Mouse (Mus musculus) lung, embryonic 14.5 days (tissue): ENCODE data around the gene Cxcl9. TPM values are rescaled to one million over a fixed set of nuclear protein-coding genes. Genes with fewer than 3 reads are reported as not detected.

ENCODE experiments used
- ATAC-seq: fragments of 200-750 bp; cut with Nextera tagmentation; 2 replicates; pipeline ENCODE4 v1.8.0; 2017; ENCODE audit warnings: mild to moderate bottlenecking, moderate TSS enrichment, moderate library complexity; ENCODE audit not compliant: insufficient read depth
- DNase-seq: peaks from one replicate; pipeline ENCODE4 v3.0.0-alpha.2; 2015
- H3K27ac ChIP-seq: fragments of 300-500 bp; sonication (generic); 2 replicates; pipeline ENCODE4 v1.5.1; 2014; ENCODE audit warnings: low read depth, mild to moderate bottlenecking, moderate library complexity
- H3K27me3 ChIP-seq: fragments of 300-500 bp; sonication (generic); 2 replicates; pipeline ENCODE4 v1.6.1; 2014; ENCODE audit warnings: low read length, control low read depth; ENCODE audit not compliant: insufficient read depth
- H3K36me3 ChIP-seq: fragments of 300-500 bp; sonication (generic); 2 replicates; pipeline ENCODE4 v1.6.1; 2014; ENCODE audit warnings: control low read depth; ENCODE audit not compliant: insufficient read depth
- H3K4me1 ChIP-seq: fragments of 300-500 bp; sonication (generic); 2 replicates; pipeline ENCODE4 v1.6.1; 2014; ENCODE audit warnings: antibody characterized with exemption, control low read depth; ENCODE audit not compliant: insufficient read depth
- H3K4me2 ChIP-seq: fragments of 300-500 bp; sonication (generic); 2 replicates; pipeline ENCODE4 v1.6.1; 2014; ENCODE audit warnings: mild to moderate bottlenecking
- H3K4me3 ChIP-seq: fragments of 300-500 bp; sonication (generic); 2 replicates; pipeline ENCODE4 v1.5.1; 2014; ENCODE audit warnings: low read depth, low read length
- H3K9ac ChIP-seq: fragments of 300-500 bp; sonication (generic); 2 replicates; pipeline ENCODE4 v1.6.1; 2014
- H3K9me3 ChIP-seq: fragments of 300-500 bp; sonication (generic); 2 replicates; pipeline ENCODE4 v1.6.1; 2016; ENCODE audit warnings: low read depth, low read length, control low read depth
- CTCF ChIP-seq: IDR thresholded peaks from 2 replicates; pipeline ENCODE4 v1.5.1; 2016; ENCODE audit warnings: antibody characterized with exemption, low read depth
- WGBS: fragments of 180-500 bp; shearing (Covaris S2); extraction: QIAGEN DNeasy Blood & Tissue Kit; methylation state at CpG from one replicate; pipeline ENCODE4 v1.1.7; 2014; 5-methylcytosine and 5-hydroxymethylcytosine counted together
- polyA plus RNA-seq: library from polyadenylated mRNA; unstranded; fragments of >200 nt; fragmentation: Nextera tagmentation; extraction: Ambion mirVana; gene quantifications from 2 replicates; pipeline ENCODE4 v1.2.1, GENCODE M21; 2014

Gene Cxcl9
- polyA plus RNA-seq, 1 experiment from 2014 or later = not detected

DNA sequence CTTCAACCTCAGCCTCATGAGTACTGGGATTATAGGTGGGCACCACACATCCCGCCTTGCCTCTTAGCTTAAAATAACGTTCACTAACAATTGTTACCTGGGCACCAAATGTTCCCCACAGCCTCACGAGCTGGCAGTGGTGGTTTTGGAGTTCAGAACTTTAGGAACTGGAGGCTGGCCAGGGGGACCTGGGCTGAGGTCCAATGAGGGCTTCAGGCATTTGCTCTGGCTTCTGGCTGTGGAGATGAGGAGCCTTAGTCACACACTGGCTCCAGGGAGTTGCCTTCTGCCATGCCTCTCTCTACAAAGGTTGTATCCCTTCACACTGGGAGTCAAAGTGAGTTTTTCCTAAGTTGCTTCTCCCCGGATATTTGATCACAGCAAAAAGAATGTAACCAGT, 45.3 kb downstream of the Cxcl9 start:
- Histone ChIP-seq H3K9me3 (no peaks in the 10 kb centered on the region), H3K27ac (no peak overlapping the region), H3K4me2 (no peak overlapping the region), H3K9ac (no peak overlapping the region), H3K36me3 (peaks cover 28% of the 10 kb centered on the region), H3K27me3 (no peaks in the 10 kb centered on the region), H3K4me1 (no peaks in the 10 kb centered on the region), H3K4me3 (no peak overlapping the region)
- no peak for TF ChIP-seq CTCF
- ATAC-seq = no peak
- DNase-seq = peak; percentile 24
- WGBS = 71% methylated on average over 4 of the region's 4 CpGs

- no peak for TF ChIP-seq CTCF
- Histone ChIP-seq H3K4me2 (0 out of 2 replicates have a peak overlapping the region, but pooled peaks have one; percentile 79), H3K4me3 (no peak overlapping the region), H3K9me3 (0 out of 2 replicates have a peak, but pooled peaks cover 2% of the 10 kb centered on the region), H3K36me3 (no peaks in the 10 kb centered on the region), H3K9ac (no peak overlapping the region), H3K4me1 (no peaks in the 10 kb centered on the region), H3K27ac (no peak overlapping the region), H3K27me3 (no peaks in the 10 kb centered on the region)
- 83% methylated on average over 10 of the region's 10 CpGs for WGBS
- no peak for DNase-seq
- ATAC-seq = no peak
Observed at GRCm38 (mm10) chr5:92278942-92279537, 48.8 kb downstream of the Cxcl9 start.

DNA sequence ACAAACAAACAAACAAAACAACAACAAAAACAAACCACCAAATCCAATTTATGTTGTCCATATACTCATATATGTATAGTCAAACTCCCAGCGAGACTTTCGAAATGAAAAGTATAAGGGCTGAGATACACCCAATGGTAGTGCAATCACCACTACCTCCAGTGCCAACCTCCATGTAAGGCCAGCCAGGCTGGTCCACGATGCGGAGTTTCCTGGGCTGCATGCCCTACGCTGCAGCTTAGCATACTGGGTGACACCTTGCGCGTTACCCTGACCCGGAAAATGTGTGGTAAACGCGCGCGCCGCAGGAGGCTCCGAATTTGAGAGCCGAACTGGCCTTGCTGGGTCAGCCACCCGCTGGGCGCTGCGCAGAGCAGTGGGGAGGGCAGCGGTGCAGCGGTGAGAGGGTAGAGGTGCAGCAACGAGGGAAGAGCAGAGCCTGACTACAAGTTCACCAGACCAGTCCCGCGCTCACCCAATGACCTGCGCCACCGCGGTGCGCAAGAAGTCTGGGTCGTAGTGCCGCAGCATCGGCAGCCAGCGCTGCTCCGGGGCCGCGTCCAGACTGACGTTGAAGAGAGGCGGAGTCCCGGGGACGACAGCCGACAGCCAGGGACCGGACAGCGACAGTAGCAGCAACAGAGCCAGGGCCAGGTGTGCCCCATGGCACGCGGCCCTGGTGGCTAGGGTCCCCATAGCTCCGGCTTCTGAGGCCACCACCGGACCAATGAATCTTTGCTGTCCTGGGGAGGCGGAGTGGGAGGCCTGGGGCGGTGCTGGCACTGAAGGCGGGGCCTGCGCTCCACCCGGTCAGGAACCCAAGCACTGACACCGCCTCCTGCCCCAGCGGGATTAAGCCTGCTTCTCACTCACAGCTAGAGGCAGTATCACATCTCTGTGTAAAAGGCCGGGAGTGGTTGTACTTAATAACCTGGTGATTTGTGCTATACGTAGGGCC, 50.2 kb downstream of the Cxcl9 start, which contains the start of gene Naaa:
Gene Naaa, minus strand, starts transcription at position 734 of the 958 bp plus-strand sequence.
- peak within 1 kb of the TSS; percentile 57 for H3K9ac ChIP-seq
- no peaks in the 10 kb centered on the region for H3K4me1 ChIP-seq
- H3K36me3 ChIP-seq = no peaks in the 10 kb centered on the region
- WGBS = 3% methylated on average over 54 of the region's 54 CpGs
- H3K9me3 ChIP-seq = 0 out of 2 replicates have a peak, but pooled peaks cover 2% of the 10 kb centered on the region
- H3K27me3 ChIP-seq = no peaks in the 10 kb centered on the region
- H3K4me2 ChIP-seq = peak within 1 kb of the TSS; percentile 79
- DNase-seq = peak; percentile 88
- TF ChIP-seq CTCF = peak; percentile 44
- no peak within 1 kb of the TSS for H3K27ac ChIP-seq
- peak within 1 kb of the TSS; percentile 60 for H3K4me3 ChIP-seq
- ATAC-seq = peak; percentile 95

Other genes starting within 250 kb of the Cxcl9 start
- gene G3bp2, start 244.4 kb downstream of the Cxcl9 start, polyA plus RNA-seq = 165 and 166 TPM in 2 replicates
- gene Uso1, start 190.1 kb downstream of the Cxcl9 start, polyA plus RNA-seq = 27.8 and 28.1 TPM in 2 replicates
- gene U90926, start 112.7 kb downstream of the Cxcl9 start, polyA plus RNA-seq = not detected in 2 replicates
- 0.14 TPM in 1 of 2 replicates, not detected in the other for gene Ppef2, start 71.8 kb downstream of the Cxcl9 start, polyA plus RNA-seq
- gene Naaa, start 49.9 kb downstream of the Cxcl9 start, polyA plus RNA-seq = 7.3 and 8.3 TPM in 2 replicates
- 44.8 and 45.3 TPM in 2 replicates for gene Sdad1, start 17.6 kb downstream of the Cxcl9 start, polyA plus RNA-seq
- 1.4 and 5.4 TPM in 2 replicates for gene Art3, start 3.7 kb upstream of the Cxcl9 start, polyA plus RNA-seq
- not detected in 2 replicates for gene Cxcl10, start 20.8 kb upstream of the Cxcl9 start, polyA plus RNA-seq
- 57.8 and 61.9 TPM in 2 replicates for gene Nup54, start 107.1 kb upstream of the Cxcl9 start, polyA plus RNA-seq
- gene Scarb2, start 178.8 kb upstream of the Cxcl9 start, polyA plus RNA-seq = 9.5 and 10.7 TPM in 2 replicates
- gene Fam47e, start 227.0 kb upstream of the Cxcl9 start, polyA plus RNA-seq = 0.18 TPM in 1 of 2 replicates, not detected in the other